In the genomic region with DNA sequence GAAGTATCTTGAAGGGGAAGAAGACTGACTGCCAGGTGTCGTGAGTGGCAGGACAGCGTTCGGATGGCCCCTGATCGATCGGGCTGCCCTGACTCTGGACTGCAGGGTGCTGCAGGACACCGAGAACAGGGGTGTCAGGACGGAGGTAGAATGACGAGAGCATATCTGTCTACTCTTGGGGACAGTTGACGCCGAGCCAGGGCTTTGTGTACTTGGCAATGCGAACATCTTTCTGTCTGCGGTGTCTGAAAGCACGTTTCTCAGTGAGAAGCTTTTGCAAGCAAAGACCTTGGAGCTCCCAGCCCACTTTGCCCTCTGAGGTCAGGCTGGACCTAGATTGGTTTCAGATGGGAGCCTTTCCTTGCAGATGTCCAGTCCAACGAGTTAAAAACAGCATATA, we compare ENCODE assay signal across 14 mouse cellular contexts.
"Had no signal": no experiment of that assay in that cellular context is flagged by ENCODE, and none has a peak within 500 bp of the region (broad histone marks: within the 10 kb centered on the region; RNA-seq: fewer than 3 reads in every experiment).

No protein-coding gene starts in this region.

- H3K27ac ChIP-seq: macrophage; midbrain, embryonic 13.5 days; midbrain, embryonic 15.5 days; neural tube, embryonic 12.5 days; stomach, embryonic 15.5 days had no signal

- H3K4me3 ChIP-seq: megakaryocyte, embryonic 14.5 days; midbrain, embryonic 13.5 days; midbrain, embryonic 15.5 days; neural tube, embryonic 12.5 days; stomach, embryonic 15.5 days had no signal

- DNase-seq: lung, adult 18-20 months; lung, embryonic 14.5 days; lung, postnatal 10 days; lung, postnatal 36 days; right cerebral cortex, postnatal 14 days; thymus, adult 2 months; thymus, postnatal 25 days; thymus, postnatal 4 days had no signal

- H3K36me3 ChIP-seq: midbrain, embryonic 13.5 days; midbrain, embryonic 15.5 days; neural tube, embryonic 12.5 days; stomach, embryonic 15.5 days had no signal

- H3K27me3 ChIP-seq: midbrain, embryonic 15.5 days; neural tube, embryonic 12.5 days; stomach, embryonic 15.5 days had no signal

- H3K9me3 ChIP-seq: megakaryocyte, embryonic 14.5 days; midbrain, embryonic 13.5 days; midbrain, embryonic 15.5 days; neural tube, embryonic 12.5 days; stomach, embryonic 15.5 days had no signal

- H3K4me1 ChIP-seq: midbrain, embryonic 13.5 days; neural tube, embryonic 12.5 days had no signal
